Mouse (Mus musculus): ENCODE data around the gene Olfr1018. TPM values are rescaled to one million over a fixed set of nuclear protein-coding genes. Genes with fewer than 3 reads are reported as not detected.

The Olfr1018 gene
- not detected in 2 replicates for polyA plus RNA-seq (2015; fragmentation: Nextera tagmentation; extraction: Ambion mirVana)

DNA sequence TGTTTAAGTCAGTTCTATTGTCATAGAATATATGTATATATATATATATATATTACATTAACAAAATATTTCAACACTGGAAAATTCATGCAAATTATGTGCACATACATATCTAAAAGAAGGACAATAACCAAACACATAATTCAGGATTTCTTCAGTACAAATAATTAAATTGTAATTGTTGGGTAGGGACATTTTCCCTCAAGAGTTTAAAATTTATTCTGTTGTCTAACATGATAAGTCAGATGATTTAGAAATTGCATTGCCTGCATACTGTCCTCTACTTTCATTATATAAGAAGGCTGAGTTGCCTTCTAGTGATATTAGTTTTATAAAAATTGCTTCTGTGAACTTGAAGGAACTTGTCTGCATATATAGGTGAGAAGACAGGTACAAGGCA lies at the start of gene Olfr1018:
Olfr1018 (plus strand) TSS at position 301 of the 400 bp plus-strand sequence.
- no peak for DNase-seq (ENCODE audit: low spot score)

DNA sequence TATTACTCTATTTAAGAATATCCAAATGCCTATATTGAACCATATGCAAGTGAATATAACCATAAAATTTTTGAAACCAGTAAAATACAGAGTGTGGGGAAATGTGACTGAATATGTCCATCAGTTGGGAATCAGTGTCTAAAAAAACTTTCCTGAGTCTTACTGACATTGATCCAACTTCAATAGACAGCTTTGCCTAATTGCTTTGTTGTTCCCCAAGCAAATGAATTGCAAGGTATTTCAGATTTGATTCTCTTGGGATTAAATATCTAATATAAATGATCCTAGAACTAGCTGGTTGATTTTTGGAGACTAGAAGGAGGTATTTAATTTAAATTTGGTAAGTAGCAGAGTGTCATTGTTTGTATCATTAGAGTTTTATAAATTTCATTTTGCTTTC lies 45.9 kb upstream of the Olfr1018 start, which contains the start of gene Olfr1014:
Olfr1014 (plus strand) TSS at position 301 of the 400 bp plus-strand sequence.
- DNase-seq (ENCODE audit: low spot score) = no peak

DNA sequence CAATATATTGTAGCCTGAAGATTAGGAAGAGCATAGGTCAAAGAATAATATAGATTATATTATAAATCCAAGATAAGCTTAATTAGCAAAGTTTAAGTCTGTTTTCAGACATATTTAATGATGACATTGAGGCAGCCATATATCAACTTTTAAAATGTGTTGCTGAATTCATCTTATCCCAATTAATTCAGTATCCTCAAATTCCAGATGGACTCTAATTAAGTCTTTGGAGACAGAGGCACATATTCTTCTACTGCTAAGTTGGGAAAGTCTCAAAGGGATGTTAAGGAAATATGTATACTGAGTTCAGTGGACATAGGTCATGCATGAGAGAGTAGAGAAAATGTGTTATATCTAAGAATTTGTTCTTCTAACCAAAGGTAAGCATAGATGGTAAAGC lies 36.6 kb upstream of the Olfr1018 start, which contains the start of gene Olfr1015:
Olfr1015 (plus strand) TSS at position 301 of the 400 bp plus-strand sequence.
- DNase-seq (ENCODE audit: low spot score) = no peak

DNA sequence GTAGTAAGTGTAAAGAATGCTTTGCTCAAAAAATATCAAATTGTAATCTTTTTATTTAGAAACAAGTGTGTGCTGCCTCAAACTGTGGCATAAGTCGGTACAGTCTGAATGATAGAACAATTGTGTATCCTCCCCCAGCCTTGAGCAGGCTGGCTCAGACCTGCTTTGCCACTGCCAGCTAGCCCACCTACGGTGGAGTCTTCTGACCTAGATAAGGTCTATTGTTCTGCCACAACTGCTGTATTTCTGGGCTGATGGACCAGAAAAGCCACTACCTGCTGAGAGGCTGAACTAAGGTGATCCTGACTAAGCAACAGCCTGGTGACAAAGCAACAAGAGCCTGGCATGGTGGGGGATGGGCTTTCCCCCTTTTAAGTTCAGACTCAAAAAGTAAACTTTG lies 25.9 kb upstream of the Olfr1018 start:
- DNase-seq (ENCODE audit: low spot score) = no peak

DNA sequence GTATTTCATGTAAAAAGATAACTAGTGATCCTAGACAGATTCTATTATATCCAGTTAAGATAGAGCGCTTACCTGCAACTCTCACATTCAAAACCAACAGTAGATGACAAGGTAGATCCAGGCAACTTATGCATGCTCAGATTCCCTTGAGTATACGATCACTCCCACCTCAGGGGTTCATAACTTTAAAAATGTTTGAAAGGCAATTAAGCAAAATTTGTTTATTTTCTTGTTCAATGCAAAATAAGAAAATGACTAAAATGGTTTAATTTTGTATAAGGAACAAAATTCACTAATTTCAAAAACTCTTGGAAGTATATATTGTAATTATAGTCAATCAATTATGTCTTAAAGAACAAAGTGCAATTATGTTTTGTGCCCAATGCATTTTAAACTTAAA lies 15.8 kb upstream of the Olfr1018 start, which contains the start of gene Olfr1016:
Olfr1016 (minus strand) TSS at position 101 of the 400 bp plus-strand sequence.
- no peak for DNase-seq (ENCODE audit: low spot score)

DNA sequence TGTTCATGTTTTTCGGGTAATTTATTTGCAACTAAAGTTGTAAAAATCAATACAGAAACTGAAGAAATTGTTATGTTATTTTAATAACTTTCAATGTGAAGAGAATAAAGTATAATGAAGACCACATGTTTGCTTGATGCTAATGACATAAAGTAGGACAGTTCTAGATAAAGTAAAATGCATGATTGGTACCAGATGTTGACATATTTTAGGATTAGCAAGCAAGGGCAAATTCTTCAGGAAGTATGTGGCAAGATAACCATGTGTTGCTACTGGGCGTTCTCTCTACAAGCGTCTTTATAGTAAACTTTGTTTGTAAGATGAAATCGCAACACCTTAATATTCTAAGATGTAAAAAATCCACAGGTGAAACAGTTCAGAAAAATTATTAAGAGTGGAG lies 13.8 kb upstream of the Olfr1018 start:
- DNase-seq (ENCODE audit: low spot score) = no peak

DNA sequence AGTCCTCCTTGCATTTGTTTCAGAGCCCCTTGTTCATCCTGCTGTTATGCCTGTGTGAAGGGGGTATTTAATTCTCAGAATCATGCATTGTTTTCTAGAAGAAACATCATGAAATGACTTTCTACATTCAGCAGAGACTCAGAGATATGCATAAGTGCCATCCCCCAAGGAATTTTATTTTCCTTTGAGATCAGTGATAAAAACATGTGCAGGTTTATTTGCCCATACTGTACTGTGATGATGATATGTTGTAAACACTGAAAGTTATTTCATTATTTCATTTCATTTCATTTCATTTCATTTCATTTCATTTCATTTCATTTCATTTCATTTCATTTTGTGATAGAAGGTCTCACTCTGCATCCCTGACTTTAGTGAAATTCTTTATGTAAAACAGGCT lies 27.1 kb downstream of the Olfr1018 start, which contains the start of gene Olfr1019:
Olfr1019 (minus strand) TSS at position 101 of the 400 bp plus-strand sequence.
- no peak for DNase-seq (ENCODE audit: low spot score)

DNA sequence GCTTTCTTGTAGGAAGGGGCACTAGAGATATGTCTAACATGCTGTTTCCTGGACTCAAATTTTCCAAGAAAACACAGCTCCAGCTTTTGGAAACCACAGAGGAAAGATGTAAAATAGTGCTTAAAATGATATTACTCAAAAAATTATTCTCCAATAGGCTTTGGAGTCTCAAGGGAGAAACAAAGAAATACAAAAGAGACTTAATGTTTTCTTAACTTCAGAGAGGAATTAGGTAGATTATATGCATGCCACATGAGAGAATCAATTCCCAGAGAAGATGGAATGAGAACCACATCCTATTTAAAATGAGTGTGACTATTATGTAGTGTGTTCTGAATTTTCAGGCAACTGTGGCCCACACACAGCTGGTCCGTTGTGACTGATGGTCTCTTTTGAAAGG lies 28.5 kb downstream of the Olfr1018 start, which contains the start of gene Olfr1020:
Olfr1020 (plus strand) TSS at position 301 of the 400 bp plus-strand sequence.
- no peak for DNase-seq (ENCODE audit: low spot score)

DNA sequence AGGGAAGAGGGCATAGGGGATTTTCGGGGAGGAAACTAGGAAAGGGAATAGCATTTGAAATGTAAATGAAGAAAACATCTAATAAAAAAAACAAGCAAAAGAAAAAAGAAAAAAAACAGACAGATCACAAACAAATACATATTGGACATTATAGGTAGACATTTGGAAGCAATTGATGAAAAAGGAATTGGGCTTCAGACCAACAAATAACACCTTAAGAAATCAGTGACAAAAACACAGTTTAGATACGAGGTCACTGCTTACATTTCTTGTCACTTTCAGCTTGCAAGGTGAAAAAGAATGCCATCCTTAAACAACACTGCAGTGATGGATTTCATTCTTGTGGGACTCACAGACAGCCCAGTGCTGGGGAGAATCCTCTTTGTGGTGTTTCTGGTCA lies 50.0 kb downstream of the Olfr1018 start, which contains the start of gene Olfr1022:
Olfr1022 (plus strand) TSS at position 301 of the 400 bp plus-strand sequence.
- DNase-seq (ENCODE audit: low spot score) = no peak

Other genes starting within 250 kb of the Olfr1018 start
- gene Olfr996, start 239.3 kb upstream of the Olfr1018 start, polyA plus RNA-seq (2015; fragmentation: Nextera tagmentation; extraction: Ambion mirVana) = not detected in 2 replicates
- gene Olfr998, start 229.5 kb upstream of the Olfr1018 start, polyA plus RNA-seq (2015; fragmentation: Nextera tagmentation; extraction: Ambion mirVana) = not detected in 2 replicates
- gene Olfr1000, start 206.6 kb upstream of the Olfr1018 start, polyA plus RNA-seq (2015; fragmentation: Nextera tagmentation; extraction: Ambion mirVana) = not detected in 2 replicates
- not detected in 2 replicates for gene Olfr1002, start 167.8 kb upstream of the Olfr1018 start, polyA plus RNA-seq (2015; fragmentation: Nextera tagmentation; extraction: Ambion mirVana)
- not detected in 2 replicates for gene Olfr154, start 154.0 kb upstream of the Olfr1018 start, polyA plus RNA-seq (2015; fragmentation: Nextera tagmentation; extraction: Ambion mirVana)
- gene Olfr1006, start 139.7 kb upstream of the Olfr1018 start, polyA plus RNA-seq (2015; fragmentation: Nextera tagmentation; extraction: Ambion mirVana) = not detected in 2 replicates
- not detected in 2 replicates for gene Olfr1008, start 129.0 kb upstream of the Olfr1018 start, polyA plus RNA-seq (2015; fragmentation: Nextera tagmentation; extraction: Ambion mirVana)
- not detected in 2 replicates for gene Olfr1009, start 103.1 kb upstream of the Olfr1018 start, polyA plus RNA-seq (2015; fragmentation: Nextera tagmentation; extraction: Ambion mirVana)
- not detected in 2 replicates for gene Olfr1012, start 55.7 kb upstream of the Olfr1018 start, polyA plus RNA-seq (2015; fragmentation: Nextera tagmentation; extraction: Ambion mirVana)
- gene Olfr1013, start 51.4 kb upstream of the Olfr1018 start, polyA plus RNA-seq (2015; fragmentation: Nextera tagmentation; extraction: Ambion mirVana) = not detected in 2 replicates
- not detected in 2 replicates for gene Olfr1014, start 45.8 kb upstream of the Olfr1018 start, polyA plus RNA-seq (2015; fragmentation: Nextera tagmentation; extraction: Ambion mirVana)
- not detected in 2 replicates for gene Olfr1015, start 36.5 kb upstream of the Olfr1018 start, polyA plus RNA-seq (2015; fragmentation: Nextera tagmentation; extraction: Ambion mirVana)
- gene Olfr1016, start 15.9 kb upstream of the Olfr1018 start, polyA plus RNA-seq (2015; fragmentation: Nextera tagmentation; extraction: Ambion mirVana) = not detected in 2 replicates
- gene Olfr1019, start 27.0 kb downstream of the Olfr1018 start, polyA plus RNA-seq (2015; fragmentation: Nextera tagmentation; extraction: Ambion mirVana) = not detected in 2 replicates
- not detected in 2 replicates for gene Olfr1020, start 28.6 kb downstream of the Olfr1018 start, polyA plus RNA-seq (2015; fragmentation: Nextera tagmentation; extraction: Ambion mirVana)
- gene Olfr1022, start 50.1 kb downstream of the Olfr1018 start, polyA plus RNA-seq (2015; fragmentation: Nextera tagmentation; extraction: Ambion mirVana) = not detected in 2 replicates
- not detected in 2 replicates for gene Olfr1023, start 67.2 kb downstream of the Olfr1018 start, polyA plus RNA-seq (2015; fragmentation: Nextera tagmentation; extraction: Ambion mirVana)
- not detected in 2 replicates for gene Olfr1024, start 86.6 kb downstream of the Olfr1018 start, polyA plus RNA-seq (2015; fragmentation: Nextera tagmentation; extraction: Ambion mirVana)
- not detected in 2 replicates for gene Olfr1025-ps1, start 96.7 kb downstream of the Olfr1018 start, polyA plus RNA-seq (2015; fragmentation: Nextera tagmentation; extraction: Ambion mirVana)
- not detected in 2 replicates for gene Olfr1026, start 103.1 kb downstream of the Olfr1018 start, polyA plus RNA-seq (2015; fragmentation: Nextera tagmentation; extraction: Ambion mirVana)
- gene Olfr1028, start 132.0 kb downstream of the Olfr1018 start, polyA plus RNA-seq (2015; fragmentation: Nextera tagmentation; extraction: Ambion mirVana) = not detected in 2 replicates
- not detected in 2 replicates for gene Olfr1029, start 155.4 kb downstream of the Olfr1018 start, polyA plus RNA-seq (2015; fragmentation: Nextera tagmentation; extraction: Ambion mirVana)
- gene Olfr1030, start 160.8 kb downstream of the Olfr1018 start, polyA plus RNA-seq (2015; fragmentation: Nextera tagmentation; extraction: Ambion mirVana) = not detected in 2 replicates
- not detected in 2 replicates for gene Olfr1031, start 171.8 kb downstream of the Olfr1018 start, polyA plus RNA-seq (2015; fragmentation: Nextera tagmentation; extraction: Ambion mirVana)
- gene Olfr1032, start 187.1 kb downstream of the Olfr1018 start, polyA plus RNA-seq (2015; fragmentation: Nextera tagmentation; extraction: Ambion mirVana) = not detected in 2 replicates
- gene Olfr1033, start 202.2 kb downstream of the Olfr1018 start, polyA plus RNA-seq (2015; fragmentation: Nextera tagmentation; extraction: Ambion mirVana) = 1.7 and 2.3 TPM in 2 replicates
- 0.03 and 0.05 TPM in 2 replicates for gene Olfr1034, start 227.4 kb downstream of the Olfr1018 start, polyA plus RNA-seq (2015; fragmentation: Nextera tagmentation; extraction: Ambion mirVana)

Measured in thymus, postnatal 0 days (tissue).